Mouse (Mus musculus) 3T3-L1 (cell line): Measurements from ENCODE around the gene Ccm2l.
A peak's percentile ranks its signal among the peaks of the same experiment; 100 is the strongest.

Experiments
- DNase-seq: peaks from one replicate; pipeline ENCODE4 v3.0.0-alpha.2; 2015; ENCODE audit warnings: low read depth, low spot score

Ccm2l gene

GRCm38 (mm10) chr2:153090551-153091165 is 24.9 kb downstream of the Ccm2l start:
- no peak for DNase-seq

- DNase-seq: no peak
These were observed 41.5 kb downstream of the Ccm2l start for GRCm38 (mm10) chr2:153107046-153107766.

GRCm38 (mm10) chr2:153107802-153108201 is 42.0 kb downstream of the Ccm2l start:
- DNase-seq: no peak

GRCm38 (mm10) chr2:153108313-153109264 is 42.8 kb downstream of the Ccm2l start, which contains the start of gene Hck:
Gene Hck, plus strand, starts transcription at chr2:153108468.
- DNase-seq: no peak

- no peak for DNase-seq
These were observed 43.8 kb downstream of the Ccm2l start for GRCm38 (mm10) chr2:153109596-153109995.

GRCm38 (mm10) chr2:153111298-153111697 is 45.5 kb downstream of the Ccm2l start:
- DNase-seq: no peak

- no peak for DNase-seq
These were observed 49.9 kb downstream of the Ccm2l start for GRCm38 (mm10) chr2:153115679-153116081.

GRCm38 (mm10) chr2:153117051-153117486 is 51.3 kb downstream of the Ccm2l start:
- DNase-seq: peak; percentile 50

- DNase-seq: no peak
These were observed 53.7 kb downstream of the Ccm2l start for GRCm38 (mm10) chr2:153119488-153119887.

- no peak for DNase-seq
These were observed 54.4 kb downstream of the Ccm2l start for GRCm38 (mm10) chr2:153120126-153120525.

- peak; percentile 64 for DNase-seq
These were observed 56.3 kb downstream of the Ccm2l start for GRCm38 (mm10) chr2:153121821-153122615.

- no peak for DNase-seq
These were observed 56.9 kb downstream of the Ccm2l start for GRCm38 (mm10) chr2:153122701-153123100.

GRCm38 (mm10) chr2:153125875-153126274 is 60.1 kb downstream of the Ccm2l start:
- no peak for DNase-seq

GRCm38 (mm10) chr2:153131019-153131418 is 65.3 kb downstream of the Ccm2l start:
- DNase-seq: no peak
